Mouse (Mus musculus): ENCODE results near the gene Gm973. TPM values are rescaled to one million over a fixed set of nuclear protein-coding genes. Genes with fewer than 3 reads are reported as not detected.

Gene Gm973
- total RNA-seq, 2 experiments from 2014 or later, result 4.6 to 4.8 TPM

GRCm38 (mm10) chr1:59527219-59527618 lies 11.2 kb downstream of the Gm973 start:
- DNase-seq (ENCODE audit: extremely low spot score in 1 of 2, low spot score in 2 of 2), result no peak
- intact Hi-C loops (cut with DNase I), result no loop called here

GRCm38 (mm10) chr1:59534976-59535810 lies 19.1 kb downstream of the Gm973 start:
- DNase-seq (ENCODE audit: extremely low spot score in 1 of 2, low spot score in 2 of 2), result peak; percentile 50 to 59
- intact Hi-C loops (cut with DNase I), result no loop called here

- intact Hi-C loops (cut with DNase I), result no loop called here
- no peak for DNase-seq (ENCODE audit: extremely low spot score in 1 of 2, low spot score in 2 of 2)
Measured at GRCm38 (mm10) chr1:59538381-59538780, 22.3 kb downstream of the Gm973 start.

GRCm38 (mm10) chr1:59540537-59541148 lies 24.6 kb downstream of the Gm973 start:
- intact Hi-C loops (cut with DNase I), result no loop called here
- DNase-seq (ENCODE audit: extremely low spot score in 1 of 2, low spot score in 2 of 2), result no peak

GRCm38 (mm10) chr1:59541271-59542020 lies 25.4 kb downstream of the Gm973 start:
- intact Hi-C loops (cut with DNase I), result no loop called here
- no peak for DNase-seq (ENCODE audit: extremely low spot score in 1 of 2, low spot score in 2 of 2)

- no peak for DNase-seq (ENCODE audit: extremely low spot score in 1 of 2, low spot score in 2 of 2)
- intact Hi-C loops (cut with DNase I), result no loop called here
Measured at GRCm38 (mm10) chr1:59542231-59542630, 26.2 kb downstream of the Gm973 start.

- no peak for DNase-seq (ENCODE audit: extremely low spot score in 1 of 2, low spot score in 2 of 2)
- intact Hi-C loops (cut with DNase I), result no loop called here
Measured at GRCm38 (mm10) chr1:59543911-59544310, 27.8 kb downstream of the Gm973 start.

GRCm38 (mm10) chr1:59548486-59548885 lies 32.4 kb downstream of the Gm973 start:
- intact Hi-C loops (cut with DNase I), result no loop called here

GRCm38 (mm10) chr1:59549036-59549675 lies 33.1 kb downstream of the Gm973 start:
- DNase-seq (ENCODE audit: extremely low spot score in 1 of 2, low spot score in 2 of 2), result no peak
- intact Hi-C loops (cut with DNase I), result no loop called here

More at GRCm38 (mm10) chr1:59548486-59548885, 32.4 kb downstream of the Gm973 start:
- no peak for DNase-seq (ENCODE audit: extremely low spot score in 1 of 2, low spot score in 2 of 2)

- intact Hi-C loops (cut with DNase I), result no loop called here
- no peak for DNase-seq (ENCODE audit: extremely low spot score in 1 of 2, low spot score in 2 of 2)
Measured at GRCm38 (mm10) chr1:59550227-59550626, 34.2 kb downstream of the Gm973 start.

GRCm38 (mm10) chr1:59550996-59551395 lies 34.9 kb downstream of the Gm973 start:
- intact Hi-C loops (cut with DNase I), result no loop called here
- DNase-seq (ENCODE audit: extremely low spot score in 1 of 2, low spot score in 2 of 2), result no peak

- intact Hi-C loops (cut with DNase I), result no loop called here
- DNase-seq (ENCODE audit: extremely low spot score in 1 of 2, low spot score in 2 of 2), result no peak
Measured at GRCm38 (mm10) chr1:59553708-59554107, 37.6 kb downstream of the Gm973 start.

GRCm38 (mm10) chr1:59563581-59563980 lies 47.5 kb downstream of the Gm973 start:
- intact Hi-C loops (cut with DNase I), result no loop called here
- DNase-seq (ENCODE audit: extremely low spot score in 1 of 2, low spot score in 2 of 2), result no peak

- intact Hi-C loops (cut with DNase I), result no loop called here
- DNase-seq (ENCODE audit: extremely low spot score in 1 of 2, low spot score in 2 of 2), result no peak
Measured at GRCm38 (mm10) chr1:59565804-59566203, 49.7 kb downstream of the Gm973 start.

GRCm38 (mm10) chr1:59566281-59566680 lies 50.2 kb downstream of the Gm973 start:
- no peak for DNase-seq (ENCODE audit: extremely low spot score in 1 of 2, low spot score in 2 of 2)
- intact Hi-C loops (cut with DNase I), result no loop called here

GRCm38 (mm10) chr1:59566926-59567325 lies 50.9 kb downstream of the Gm973 start:
- no peak for DNase-seq (ENCODE audit: extremely low spot score in 1 of 2, low spot score in 2 of 2)
- intact Hi-C loops (cut with DNase I), result no loop called here

GRCm38 (mm10) chr1:59567521-59567920 lies 51.5 kb downstream of the Gm973 start:
- DNase-seq (ENCODE audit: extremely low spot score in 1 of 2, low spot score in 2 of 2), result no peak
- intact Hi-C loops (cut with DNase I), result no loop called here

GRCm38 (mm10) chr1:59568283-59568682 lies 52.2 kb downstream of the Gm973 start:
- intact Hi-C loops (cut with DNase I), result no loop called here

GRCm38 (mm10) chr1:59569301-59569700 lies 53.2 kb downstream of the Gm973 start:
- DNase-seq (ENCODE audit: extremely low spot score in 1 of 2, low spot score in 2 of 2), result no peak
- intact Hi-C loops (cut with DNase I), result no loop called here

More at GRCm38 (mm10) chr1:59568283-59568682, 52.2 kb downstream of the Gm973 start:
- no peak for DNase-seq (ENCODE audit: extremely low spot score in 1 of 2, low spot score in 2 of 2)
